Mouse (Mus musculus) layer of hippocampus, adult 8-10 months (tissue): ENCODE results near the gene Rbpj. TPM values are rescaled to one million over a fixed set of nuclear protein-coding genes. Genes with fewer than 3 reads are reported as not detected.
A peak's percentile ranks its signal among the peaks of the same experiment; 100 is the strongest.

Experiments used
- DNase-seq, 2 experiments: peaks; one replicate each; pipeline ENCODE4 v3.0.0; 2022; ENCODE audit warnings: low spot score in 2 of 2
- total RNA-seq, 4 experiments: library from RNA; stranded (reverse); gene quantifications; 2 replicates each; pipeline ENCODE4 v1.2.4; 2022

Gene Rbpj
- total RNA-seq, 4 experiments from 2014 or later: 20.9 to 32.8 (median 26.9) TPM

DNA sequence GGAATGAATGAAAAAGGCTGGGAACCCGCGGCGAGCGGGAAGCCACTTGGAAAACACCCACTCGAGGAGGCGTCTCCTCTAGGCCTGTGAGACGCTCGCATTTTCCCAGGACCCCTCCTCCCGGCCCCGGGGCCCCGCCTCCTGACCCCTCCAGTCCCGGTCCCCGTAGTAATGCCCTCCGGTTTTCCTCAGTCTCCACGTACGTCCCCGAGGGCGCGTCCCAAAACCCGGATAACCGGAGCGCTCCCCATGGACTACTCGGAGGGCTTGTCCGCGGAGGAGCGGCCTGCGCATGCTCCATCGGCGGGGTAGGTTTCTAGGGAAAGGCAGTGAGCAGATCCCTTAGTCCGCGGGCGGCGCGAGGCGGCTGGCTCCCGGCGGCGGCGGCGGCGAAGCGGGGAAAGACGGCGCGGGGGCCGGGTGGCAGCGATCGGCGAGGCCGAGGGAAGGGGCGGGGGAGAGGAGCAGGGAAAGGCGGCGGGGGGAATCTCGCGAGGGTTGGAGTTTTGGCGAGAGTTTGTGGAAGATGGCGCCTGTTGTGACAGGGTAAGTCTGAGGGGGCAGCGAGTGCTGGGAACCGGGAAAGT is 124.3 kb downstream of the Rbpj start:
- DNase-seq: peak; percentile 99

DNA sequence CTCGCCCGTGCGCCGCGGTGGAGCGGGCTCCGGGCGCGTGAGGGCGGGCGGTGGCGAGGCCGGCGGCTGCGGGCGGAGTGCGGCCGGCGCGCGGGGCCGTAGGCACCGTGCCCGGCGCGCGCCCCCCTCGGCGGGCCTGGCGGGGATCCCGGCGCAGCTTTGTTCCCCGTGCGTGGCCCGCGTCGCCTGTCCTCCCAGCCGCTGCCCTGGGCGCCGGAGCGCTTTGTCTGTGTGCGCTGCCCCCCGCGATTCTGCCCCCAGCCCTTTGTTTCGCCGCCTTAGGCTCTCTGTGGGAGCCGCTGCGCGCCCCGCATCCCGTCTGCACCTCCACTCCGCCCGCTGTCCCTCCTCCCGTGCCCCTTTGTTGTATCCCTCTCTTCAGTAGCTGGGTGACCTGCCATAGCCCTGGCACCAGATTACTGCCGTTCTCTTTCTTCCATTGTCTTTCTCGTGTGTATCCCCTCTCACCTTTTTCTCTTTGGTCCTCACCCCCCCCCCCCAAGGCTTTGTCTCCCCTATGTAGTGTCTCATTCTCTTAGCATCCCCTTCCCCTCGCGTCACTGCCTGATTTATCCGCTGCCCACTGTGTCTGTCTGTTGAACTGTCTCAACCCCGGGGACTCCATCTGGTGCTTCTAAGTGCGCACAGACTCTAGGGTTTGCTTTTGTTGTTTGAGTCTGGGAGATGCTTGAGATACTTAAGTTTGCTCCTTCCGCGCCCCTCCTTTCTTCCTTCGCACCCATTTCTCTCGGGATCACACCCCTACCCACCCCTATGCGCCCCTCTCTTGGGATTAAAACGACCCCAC is 125.1 kb downstream of the Rbpj start:
- peak; percentile 9 to 21 for DNase-seq

DNA sequence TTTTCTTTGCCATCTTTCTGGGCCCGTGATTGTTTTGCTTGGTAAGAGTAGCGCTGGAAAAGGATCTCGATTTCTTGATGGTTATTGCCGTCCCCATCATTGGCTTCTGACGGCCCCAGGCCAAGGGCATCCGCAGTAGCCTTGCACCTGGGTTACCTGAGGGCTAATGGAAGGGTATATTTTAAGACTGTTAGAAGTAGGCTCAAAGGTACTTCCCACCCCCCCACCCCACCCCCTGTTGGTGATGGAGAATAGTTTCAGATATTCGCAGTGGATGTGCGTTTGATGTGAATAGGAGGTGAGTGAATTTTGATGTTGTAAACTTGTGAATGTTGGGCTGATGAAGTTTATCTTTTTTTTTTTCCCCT is 125.7 kb downstream of the Rbpj start:
- DNase-seq: no peak

DNA sequence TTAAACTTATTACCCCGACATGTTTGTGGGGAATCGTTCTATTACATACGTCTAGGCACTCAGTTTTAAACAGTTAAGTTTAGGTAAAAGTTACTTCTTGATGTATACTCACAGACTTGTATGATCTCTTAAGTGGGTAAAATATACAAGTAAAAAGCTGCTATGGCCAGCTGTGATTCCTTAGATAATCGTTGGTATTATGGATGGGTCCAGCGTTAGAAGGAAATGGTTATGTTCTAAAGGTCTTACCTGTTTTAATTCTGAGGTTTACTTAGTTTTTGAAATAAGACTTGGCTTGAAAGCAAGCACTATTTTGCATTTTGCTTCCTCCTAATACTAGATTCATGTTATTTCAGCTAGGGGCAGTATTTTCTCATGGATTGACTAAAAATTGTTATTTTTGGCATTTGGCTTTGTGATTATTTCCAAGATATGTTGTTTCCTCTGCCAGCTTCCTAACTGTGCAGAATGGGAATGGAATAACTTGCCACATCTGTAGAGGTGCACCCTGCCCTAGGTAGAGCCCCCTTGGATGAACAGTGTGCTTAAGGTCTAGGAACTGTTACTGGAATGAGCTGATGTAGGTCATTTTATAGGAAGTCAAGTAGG is 127.2 kb downstream of the Rbpj start:
- DNase-seq: no peak

DNA sequence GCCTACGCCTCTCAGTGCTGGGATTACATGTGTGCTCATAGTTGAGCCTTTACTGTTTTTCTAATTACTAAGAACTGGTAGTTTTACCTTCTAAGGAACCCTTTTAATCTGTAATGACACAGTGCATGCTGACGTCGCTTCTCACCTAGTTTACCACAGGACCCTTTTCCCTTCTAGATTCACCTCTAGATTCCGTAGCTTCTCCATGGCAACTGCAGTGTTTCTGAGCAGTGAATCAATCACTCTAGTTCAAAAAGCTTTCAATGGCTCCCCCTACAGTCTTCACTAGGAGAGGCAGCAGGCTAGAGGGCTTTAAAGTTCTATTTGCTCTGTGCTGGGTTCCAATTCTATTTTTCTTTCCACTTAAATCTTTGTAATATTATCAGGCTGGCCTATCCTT is 128.3 kb downstream of the Rbpj start:
- DNase-seq: peak; percentile 21 to 22

DNA sequence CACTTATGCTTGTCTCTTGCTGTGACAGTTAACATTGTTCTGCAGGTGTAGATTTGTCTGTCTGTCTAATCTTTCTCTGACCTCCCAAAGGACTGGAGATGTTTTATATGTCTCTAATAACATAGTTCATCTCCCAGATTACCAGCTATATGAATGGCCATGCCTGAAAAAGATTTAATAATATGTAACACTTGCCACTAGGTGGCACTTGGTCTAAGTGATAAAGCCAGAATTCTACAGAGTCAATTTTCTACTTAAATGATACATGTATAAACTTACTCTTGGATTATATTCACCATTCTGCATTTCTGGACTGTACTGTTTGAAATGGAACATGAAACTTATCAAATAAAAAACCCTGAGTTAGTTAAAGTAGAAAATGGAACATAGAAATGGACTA is 132.6 kb downstream of the Rbpj start:
- DNase-seq: no peak

DNA sequence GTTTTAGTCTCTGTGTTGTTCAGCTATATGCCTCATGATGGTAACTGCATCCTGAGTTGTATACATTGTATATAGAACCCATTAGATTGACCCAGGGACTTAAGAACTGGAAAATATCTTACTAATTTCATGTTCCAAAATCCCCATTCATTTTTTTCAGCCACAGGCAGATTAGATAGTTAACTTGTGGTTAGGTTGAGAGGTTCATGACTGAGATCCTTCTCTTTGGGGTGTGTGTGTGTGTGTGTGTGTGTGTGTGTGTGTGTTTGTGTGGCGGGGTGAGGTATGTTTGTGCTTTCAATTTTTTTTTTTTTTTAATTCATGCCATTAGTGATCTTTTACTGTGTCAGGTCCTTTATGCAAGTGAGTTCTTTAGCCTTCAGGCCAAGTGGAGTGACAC is 133.2 kb downstream of the Rbpj start:
- DNase-seq: no peak

DNA sequence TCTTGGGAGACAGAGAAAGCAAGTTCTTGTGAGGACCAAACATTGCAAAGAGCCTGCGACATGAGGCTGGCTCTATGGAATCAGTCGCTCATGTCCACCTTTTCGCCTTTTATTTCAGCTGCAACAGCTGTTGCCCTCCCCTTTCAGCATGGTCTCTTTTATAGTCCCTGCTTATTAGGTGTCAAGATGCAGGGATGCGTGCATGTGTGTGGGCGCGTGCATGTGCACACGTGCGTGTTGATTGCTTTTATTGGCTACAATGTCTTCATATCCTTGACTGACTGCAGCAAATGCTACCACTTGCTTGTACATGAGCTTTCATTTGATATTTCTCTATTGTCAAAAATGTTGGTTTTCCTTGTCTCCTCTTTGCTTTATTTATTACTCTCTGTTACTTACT is 136.2 kb downstream of the Rbpj start:
- DNase-seq: no peak

DNA sequence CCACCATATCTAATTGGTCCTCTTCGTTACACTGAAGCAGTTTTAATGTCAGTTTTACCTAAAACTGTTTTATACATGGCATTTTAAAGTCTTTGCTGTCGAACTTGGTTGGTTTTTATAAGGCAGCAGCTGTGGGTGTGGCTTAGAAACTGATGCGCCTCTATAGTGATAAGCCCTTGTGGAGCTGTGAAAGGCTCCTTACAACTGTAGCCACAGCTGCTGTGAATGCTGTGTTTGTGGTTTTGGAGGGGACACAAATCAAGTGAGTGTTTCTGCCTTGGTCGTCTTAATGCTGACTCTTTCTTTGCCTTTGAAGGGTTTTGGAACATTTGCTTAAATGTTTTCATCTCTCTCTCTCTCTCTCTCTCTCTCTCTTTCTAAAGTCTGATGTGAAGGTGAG is 139.5 kb downstream of the Rbpj start:
- DNase-seq: no peak

DNA sequence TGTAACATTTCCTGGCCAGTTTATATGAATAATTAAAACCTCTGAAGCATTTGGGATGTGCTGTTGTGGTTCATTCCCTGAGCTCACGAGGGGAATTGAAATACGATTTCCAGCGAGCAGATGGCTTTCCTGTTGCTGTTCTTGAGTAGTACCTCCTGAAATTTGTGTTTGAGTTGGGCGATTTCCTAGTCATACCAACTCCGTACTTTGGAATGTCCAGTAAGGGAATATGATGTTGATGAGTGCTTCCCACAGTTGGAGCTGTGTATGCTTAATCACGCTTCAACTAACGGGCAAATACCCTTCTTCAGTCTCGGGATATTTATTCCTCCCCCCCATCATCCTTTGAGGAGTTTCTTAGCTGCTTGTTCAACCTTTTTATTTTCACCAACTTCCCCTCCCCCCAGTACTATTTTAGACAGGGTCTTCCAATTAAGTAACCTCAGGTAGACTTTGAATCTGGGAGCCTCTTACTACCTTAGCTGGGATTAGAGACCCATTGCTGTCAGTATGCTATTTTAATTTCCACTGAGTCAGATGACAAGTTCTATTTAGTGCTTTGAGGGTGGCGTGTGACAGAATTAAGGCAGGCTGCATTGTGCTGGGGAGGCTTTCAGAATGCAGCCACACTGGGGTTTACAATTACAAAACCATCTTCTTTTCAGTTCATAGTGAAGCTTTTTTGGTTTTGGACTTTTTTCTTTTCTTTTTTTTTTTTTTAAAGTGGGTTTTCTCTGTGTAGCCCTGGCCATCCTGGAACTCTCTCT is 141.5 kb downstream of the Rbpj start:
- DNase-seq: no peak

DNA sequence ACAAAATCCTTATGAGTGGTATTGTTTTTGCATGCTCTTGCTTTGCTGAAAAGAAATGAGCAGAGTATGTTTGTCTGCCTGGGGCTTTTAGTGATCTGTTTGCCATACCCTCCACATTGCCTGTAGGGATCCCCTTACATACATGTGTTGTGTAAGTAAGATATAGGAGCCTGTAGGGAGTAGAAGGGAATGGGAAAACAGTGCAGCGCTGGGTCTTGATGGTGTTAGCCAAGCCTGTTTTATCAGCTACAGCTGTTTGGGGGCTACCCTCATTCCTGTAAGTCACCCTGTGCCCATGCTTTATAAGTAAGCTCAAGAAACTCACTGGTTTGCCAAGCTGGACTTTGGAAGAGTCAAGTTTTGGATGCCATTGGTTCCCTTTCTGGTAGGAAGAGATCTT is 152.9 kb downstream of the Rbpj start:
- no peak for DNase-seq

DNA sequence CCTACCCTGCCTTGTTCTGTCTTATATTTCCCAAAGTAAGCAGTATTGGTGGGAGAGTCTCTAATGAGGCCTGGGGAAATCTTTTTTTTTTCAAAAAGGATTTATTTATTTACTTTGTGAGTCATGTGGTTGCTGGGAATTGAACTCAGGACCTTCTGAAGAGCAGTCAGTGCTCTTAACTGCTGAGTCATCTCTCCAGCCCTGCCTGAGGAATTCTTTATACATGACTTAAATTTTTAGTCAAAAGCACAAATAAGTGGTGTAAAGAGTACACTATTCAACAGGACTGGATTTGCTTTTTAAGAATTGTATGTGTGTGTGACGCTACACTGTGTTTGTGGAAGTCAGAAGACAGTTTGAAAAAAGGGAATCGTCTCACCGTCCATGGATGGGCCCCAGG is 166.1 kb downstream of the Rbpj start:
- DNase-seq: no peak

DNA sequence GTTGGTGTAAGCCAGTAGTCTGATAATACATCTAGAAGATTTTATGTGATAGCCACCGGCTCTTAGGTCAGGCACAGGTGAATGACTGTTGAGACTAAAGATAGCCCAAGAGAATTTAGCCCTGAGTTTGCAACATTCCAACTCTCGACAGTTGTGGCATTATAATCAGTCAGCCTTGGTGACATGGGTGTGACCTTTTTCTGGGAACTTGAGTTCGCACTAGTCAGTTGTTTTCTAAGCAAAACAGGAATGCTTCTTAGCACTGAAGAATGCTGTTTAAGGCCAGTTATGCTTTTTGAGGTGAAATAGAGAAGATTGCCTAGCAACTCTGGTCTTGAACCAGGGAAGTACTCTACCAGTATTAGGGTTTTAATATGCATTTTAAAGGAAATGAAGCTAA is 170.8 kb downstream of the Rbpj start:
- no peak for DNase-seq

DNA sequence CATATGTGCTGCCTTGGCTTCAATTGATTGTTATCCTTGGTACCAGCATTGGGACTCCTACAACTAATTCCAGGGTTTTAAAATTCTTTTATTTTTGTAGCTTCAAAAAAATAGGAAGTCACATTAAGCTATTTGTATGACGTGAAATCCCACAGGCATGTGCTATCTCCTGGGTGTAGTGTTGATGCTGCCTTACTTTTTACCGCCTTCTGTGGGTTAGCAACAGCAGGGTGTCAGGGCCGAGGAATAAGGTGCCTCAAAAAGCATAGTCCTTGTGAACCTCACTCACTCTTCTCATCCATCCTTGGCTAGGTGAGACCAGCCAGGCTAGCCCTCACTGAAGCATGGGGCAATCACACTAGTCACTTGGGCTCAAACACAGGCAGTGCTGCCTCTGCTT is 171.3 kb downstream of the Rbpj start:
- DNase-seq: no peak

DNA sequence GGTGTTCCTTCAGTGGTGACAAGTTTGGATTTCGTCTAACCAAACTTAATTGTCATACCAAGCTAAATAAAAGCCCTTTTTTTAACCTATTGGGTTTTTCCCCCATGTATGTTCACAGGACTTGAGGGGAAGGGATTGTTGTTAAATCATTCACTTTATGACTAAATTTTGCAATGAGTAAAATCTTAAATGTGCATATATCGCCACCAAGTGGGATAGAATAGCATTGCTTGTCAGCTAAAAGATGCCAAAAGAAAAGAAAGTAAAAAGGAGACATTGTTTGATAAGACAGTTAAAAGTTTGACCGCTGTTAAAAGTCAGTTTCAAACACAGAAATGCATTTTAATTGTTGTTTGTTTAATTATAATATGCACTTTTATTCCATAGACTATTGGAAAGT is 172.7 kb downstream of the Rbpj start:
- no peak for DNase-seq

DNA sequence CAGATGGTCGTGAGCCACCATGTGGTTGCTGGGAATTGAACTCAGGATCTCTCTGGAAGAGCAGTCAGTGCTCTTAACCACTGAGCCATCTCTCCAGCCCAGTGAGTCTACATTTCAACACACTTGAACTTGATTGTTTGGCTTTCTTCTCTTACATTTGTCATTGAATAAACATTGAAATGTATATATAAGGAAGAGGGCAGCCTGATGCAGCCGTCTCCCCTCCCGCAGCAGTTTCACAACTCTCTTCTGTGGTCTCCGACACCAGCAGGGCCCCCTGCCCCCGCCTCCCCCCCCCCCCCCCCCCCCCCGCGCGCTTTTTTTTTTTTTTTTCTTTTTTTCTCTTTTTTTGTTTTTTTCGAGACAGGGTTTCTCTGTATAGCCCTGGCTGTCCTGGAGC is 180.7 kb downstream of the Rbpj start:
- DNase-seq: no peak

DNA sequence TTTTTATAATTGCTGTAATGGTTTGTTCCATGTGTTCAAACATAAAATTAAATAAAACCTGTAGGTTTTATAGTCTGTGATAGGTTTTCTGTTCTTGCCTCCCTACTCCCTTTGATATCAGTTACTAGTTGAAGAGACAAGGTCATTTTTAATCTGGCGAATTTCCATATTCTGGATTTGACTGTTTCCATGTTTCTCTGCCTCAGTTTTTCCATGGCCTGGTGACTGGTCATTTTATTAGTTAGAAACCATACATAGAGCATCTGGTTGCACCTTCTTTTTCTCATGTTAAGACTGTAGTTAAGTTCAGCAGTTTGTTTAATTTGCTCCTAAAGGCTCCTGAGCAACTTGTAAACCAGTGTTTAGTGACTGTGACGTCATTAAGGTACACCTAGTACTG is 181.4 kb downstream of the Rbpj start:
- DNase-seq: no peak

DNA sequence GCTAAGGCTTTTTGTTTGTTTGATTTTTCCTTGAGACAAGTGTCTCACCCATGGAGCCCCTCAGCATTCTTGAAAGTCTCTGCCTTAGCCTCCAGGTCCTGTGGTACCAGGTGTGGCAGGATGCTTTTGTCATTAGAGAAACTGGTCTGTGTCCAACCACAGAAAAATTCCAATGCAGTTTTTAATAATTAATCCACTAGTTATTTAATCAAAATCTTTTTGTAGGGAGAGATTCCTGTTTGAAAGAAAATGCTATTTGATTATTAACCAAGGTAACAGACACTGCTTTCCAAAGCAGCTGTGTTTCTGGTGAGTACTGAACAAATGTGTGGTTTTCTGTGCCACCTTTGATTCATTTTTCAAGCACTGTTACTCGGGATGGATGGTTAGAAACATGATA is 190.6 kb downstream of the Rbpj start:
- no peak for DNase-seq

DNA sequence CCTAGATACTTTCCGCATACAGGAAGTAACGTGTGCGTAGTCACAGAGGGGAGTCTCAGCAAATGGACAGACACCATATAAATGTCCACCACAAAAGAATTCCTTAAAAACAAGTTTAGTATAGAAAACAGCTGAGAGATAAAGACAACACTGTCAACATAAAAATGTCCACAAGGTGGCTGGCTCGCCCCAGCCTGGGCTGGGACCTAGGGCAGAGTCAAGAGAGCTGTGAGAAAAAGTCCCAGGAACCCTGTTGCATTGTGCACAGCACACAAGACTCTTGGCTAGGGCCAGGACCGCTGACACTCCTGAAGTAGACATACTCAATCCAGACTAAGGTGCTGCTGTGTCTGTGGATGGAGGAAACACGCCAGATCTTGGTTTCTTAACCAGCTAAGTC is 192.0 kb downstream of the Rbpj start:
- no peak for DNase-seq

DNA sequence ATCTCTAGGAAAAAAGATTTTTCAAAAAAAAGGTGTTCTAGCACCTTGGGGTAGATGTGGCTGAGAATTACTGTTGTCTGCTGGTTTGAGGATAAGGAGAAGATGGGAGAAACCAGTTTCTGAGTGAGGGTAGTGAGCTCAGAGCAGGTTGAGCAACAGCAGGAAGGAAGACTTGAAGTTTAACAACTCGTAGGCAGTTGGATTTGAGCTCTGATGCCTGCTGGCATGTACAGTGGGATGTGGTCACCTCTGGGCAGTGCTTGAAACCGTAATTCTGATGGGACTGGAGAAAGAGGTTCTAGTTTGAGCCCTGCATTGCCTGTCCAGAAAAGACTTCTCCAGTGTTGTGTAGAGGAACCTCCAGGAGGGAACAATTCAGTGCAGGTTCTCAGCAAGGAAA is 195.6 kb downstream of the Rbpj start:
- no peak for DNase-seq

DNA sequence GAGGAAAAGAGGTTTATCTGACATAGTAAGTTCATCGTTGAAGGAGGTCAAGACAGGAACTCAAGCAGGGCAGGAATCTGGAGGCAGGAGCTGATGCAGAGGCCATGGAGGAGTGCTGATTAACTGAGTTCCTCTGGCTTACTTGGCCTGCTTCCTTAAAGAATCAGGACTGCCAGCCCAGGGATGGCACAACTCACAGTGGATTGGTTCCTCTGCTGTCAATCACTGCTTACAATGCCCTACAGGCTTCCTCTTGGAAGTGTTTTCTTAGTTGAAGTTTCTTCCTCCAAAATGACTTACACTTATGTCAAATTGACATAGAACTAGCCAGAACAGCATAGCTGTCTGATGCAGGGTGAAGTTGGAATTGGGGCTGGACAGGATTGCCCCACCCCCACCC is 196.5 kb downstream of the Rbpj start:
- no peak for DNase-seq

DNA sequence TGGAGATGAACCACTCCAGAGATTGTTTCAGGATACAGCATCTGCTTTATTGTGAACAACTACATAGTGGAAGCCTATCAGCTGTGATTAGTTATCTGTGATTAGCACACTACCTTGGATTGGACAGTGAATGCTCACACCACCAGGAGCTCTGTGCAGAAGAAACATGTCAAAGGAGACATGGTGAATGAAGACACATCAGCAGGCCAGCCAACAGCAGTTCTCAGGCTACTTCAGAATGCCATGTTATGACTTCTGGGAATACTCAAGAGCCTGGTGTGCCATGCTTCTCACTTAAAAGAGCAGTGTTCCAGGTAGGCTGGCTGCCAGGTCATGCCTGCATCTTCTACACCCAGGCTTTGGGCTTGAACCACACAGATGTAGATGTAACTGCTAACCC is 197.7 kb downstream of the Rbpj start:
- DNase-seq: no peak
